Mouse (Mus musculus) frontal cortex, postnatal 25 days (tissue): Measurements from ENCODE around the gene Olfr1322.

Source experiments
- DNase-seq, 2 experiments: peaks; one replicate each; pipeline ENCODE4 v3.0.0; 2022; ENCODE audit warnings: low spot score in 2 of 2

Gene Olfr1322

GRCm38 (mm10) chrX:49891383-49891782 lies at the start of gene Olfr1322:
TSS of gene Olfr1322 (minus strand) at chrX:49891483.
- no peak for DNase-seq

GRCm38 (mm10) chrX:49877651-49878349 lies 13.5 kb downstream of the Olfr1322 start:
- DNase-seq = no peak
